Mouse (Mus musculus) limb, embryonic 14.5 days (tissue): ENCODE data around the gene Prr12. TPM values are rescaled to one million over a fixed set of nuclear protein-coding genes. Genes with fewer than 3 reads are reported as not detected.

Source experiments
- ATAC-seq: fragments of 200-750 bp; cut with Nextera tagmentation; 2 replicates; pipeline ENCODE4 v1.8.0; 2017; ENCODE audit warnings: low read depth, moderate number of reproducible peaks, moderate TSS enrichment; ENCODE audit not compliant: low FRiP score
- DNase-seq: peaks from one replicate; pipeline ENCODE4 v3.0.0-alpha.2; 2015; ENCODE audit warnings: low spot score
- H3K27ac ChIP-seq: fragments of 300-500 bp; sonication (generic); replicated peaks from 2 replicates; pipeline ENCODE4 v1.5.1; 2014; ENCODE audit warnings: low read depth, mild to moderate bottlenecking, low read length, moderate library complexity, mixed read lengths
- H3K27me3 ChIP-seq: fragments of 300-500 bp; sonication (generic); 2 replicates; pipeline ENCODE4 v1.6.1; 2014; ENCODE audit warnings: low read length, mixed read lengths; ENCODE audit not compliant: control insufficient read depth, insufficient read depth
- H3K36me3 ChIP-seq: fragments of 300-500 bp; sonication (generic); 2 replicates; pipeline ENCODE4 v1.6.1; 2014; ENCODE audit warnings: mild to moderate bottlenecking, low read length, moderate library complexity, mixed read lengths; ENCODE audit not compliant: control insufficient read depth, insufficient read depth
- H3K4me1 ChIP-seq: fragments of 300-500 bp; sonication (generic); 2 replicates; pipeline ENCODE4 v1.6.1; 2014; ENCODE audit warnings: antibody characterized with exemption, low read length, mixed read lengths; ENCODE audit not compliant: control insufficient read depth, insufficient read depth
- H3K4me2 ChIP-seq: fragments of 300-500 bp; sonication (generic); replicated peaks from 2 replicates; pipeline ENCODE4 v1.6.1; 2014; ENCODE audit warnings: low read depth, mild to moderate bottlenecking, low read length, moderate library complexity; ENCODE audit not compliant: severe bottlenecking
- H3K4me3 ChIP-seq: fragments of 300-500 bp; sonication (generic); replicated peaks from 2 replicates; pipeline ENCODE4 v1.5.1; 2014; ENCODE audit warnings: low read length
- H3K9ac ChIP-seq: fragments of 300-500 bp; sonication (generic); 2 replicates; pipeline ENCODE4 v1.6.1; 2014; ENCODE audit warnings: mild to moderate bottlenecking, low read depth, low read length, moderate library complexity; ENCODE audit not compliant: severe bottlenecking
- H3K9me3 ChIP-seq: fragments of 300-500 bp; sonication (generic); 2 replicates; pipeline ENCODE4 v1.6.1; 2016; ENCODE audit warnings: low read length; ENCODE audit not compliant: control insufficient read depth
- POLR2A ChIP-seq: fragments of 200-500 bp; IDR thresholded peaks from 2 replicates; pipeline ENCODE4 v1.8.0; 2012; ENCODE audit warnings: inconsistent platforms, mild to moderate bottlenecking, moderate library complexity, borderline replicate concordance; ENCODE audit not compliant: insufficient read depth, insufficient read length; ENCODE audit errors: extremely low read depth
- WGBS: fragments of 180-500 bp; shearing (Covaris S2); extraction: QIAGEN DNeasy Blood & Tissue Kit; methylation state at CpG from one replicate; pipeline ENCODE4 v1.1.7; 2014; 5-methylcytosine and 5-hydroxymethylcytosine counted together
- polyA plus RNA-seq, 2 experiments: library from polyadenylated mRNA; depleted of rRNA in 1 of 2; stranded (reverse) in 1 of 2; unstranded in 1 of 2; fragments of >200 nt; fragmentation: Nextera tagmentation in 1 of 2; extraction: Ambion mirVana in 1 of 2; gene quantifications; 2 replicates each; pipeline versions ENCODE4 v1.2.1 to v1.2.3; 2012 to 2014

The Prr12 gene
- polyA plus RNA-seq, 2 experiments = 16.0 to 25.2 TPM

DNA sequence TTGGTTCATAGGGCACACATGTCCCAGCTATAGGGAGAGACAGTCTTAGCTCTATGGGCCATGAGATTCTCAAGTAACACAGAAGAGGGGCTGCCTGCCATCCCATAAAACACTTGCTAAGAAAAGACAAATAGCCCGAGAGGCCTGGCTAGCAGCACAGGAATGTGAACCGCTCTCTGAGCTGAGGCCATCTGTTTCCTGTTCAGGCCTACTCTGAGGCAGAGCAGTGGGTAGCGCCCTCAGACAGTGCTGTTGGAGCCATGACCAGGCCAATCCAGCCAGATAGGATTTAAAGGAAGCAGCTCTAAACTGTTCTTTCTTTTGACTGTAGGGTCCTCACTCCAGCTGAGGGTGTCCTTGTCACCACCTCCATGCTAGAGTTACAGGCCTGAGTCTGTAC lies 48.1 kb downstream of the Prr12 start:
- no peaks in the 10 kb centered on the region for H3K27me3 ChIP-seq
- H3K4me2 ChIP-seq = no peak overlapping the region
- peaks cover 99% of the 10 kb centered on the region for H3K36me3 ChIP-seq
- H3K9me3 ChIP-seq = no peaks in the 10 kb centered on the region
- 47% methylated on average over 3 of the region's 3 CpGs for WGBS
- H3K4me1 ChIP-seq = no peaks in the 10 kb centered on the region
- H3K27ac ChIP-seq = no peak overlapping the region
- 0 out of 2 replicates have a peak overlapping the region, but pooled peaks have one; percentile 1 for H3K9ac ChIP-seq
- ATAC-seq (no peak), DNase-seq (no peak)
- no peak for TF ChIP-seq POLR2A
- no peak overlapping the region for H3K4me3 ChIP-seq

- no peak for ATAC-seq
- no peak overlapping the region for H3K4me2 ChIP-seq
- H3K9me3 ChIP-seq = no peaks in the 10 kb centered on the region
- H3K9ac ChIP-seq = no peak overlapping the region
- H3K4me3 ChIP-seq = no peak overlapping the region
- peaks cover 8% of the 10 kb centered on the region; the same call in 1 of the 2 replicates for H3K4me1 ChIP-seq
- TF ChIP-seq POLR2A = no peak
- no peak overlapping the region for H3K27ac ChIP-seq
- 90% methylated on average over 7 of the region's 7 CpGs for WGBS
- no peaks in the 10 kb centered on the region for H3K27me3 ChIP-seq
- H3K36me3 ChIP-seq = peaks cover 80% of the 10 kb centered on the region
- no peak for DNase-seq
Observed at GRCm38 (mm10) chr7:45002440-45002839, 50.2 kb downstream of the Prr12 start.

DNA sequence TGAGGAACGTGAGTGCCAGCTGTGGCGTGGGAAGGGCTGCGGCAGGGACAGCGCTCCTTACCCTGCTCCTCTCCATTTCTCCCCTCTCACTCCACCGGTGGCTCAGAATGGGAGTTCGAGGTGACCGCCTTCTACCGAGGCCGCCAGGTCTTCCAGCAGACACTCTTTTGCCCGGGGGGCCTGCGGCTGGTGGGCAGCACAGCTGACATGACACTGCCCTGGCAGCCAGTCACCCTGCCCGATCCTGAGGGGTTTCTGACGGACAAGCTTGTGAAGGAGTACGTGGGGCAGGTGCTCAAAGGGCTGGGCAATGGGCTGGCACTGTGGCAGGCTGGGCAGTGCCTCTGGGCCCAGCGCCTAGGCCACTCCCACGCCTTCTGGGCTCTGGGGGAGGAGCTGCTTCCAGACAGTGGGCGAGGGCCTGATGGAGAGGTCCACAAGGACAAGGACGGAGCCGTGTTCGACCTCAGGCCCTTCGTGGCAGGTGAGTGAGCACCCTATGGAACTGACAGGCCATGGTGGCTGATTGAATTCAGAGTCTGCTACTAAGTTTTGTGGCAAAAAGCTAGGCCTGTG lies 52.1 kb downstream of the Prr12 start:
- H3K4me2 ChIP-seq = no peak overlapping the region
- TF ChIP-seq POLR2A = no peak
- peaks cover 65% of the 10 kb centered on the region for H3K36me3 ChIP-seq
- H3K9me3 ChIP-seq = no peaks in the 10 kb centered on the region
- H3K4me1 ChIP-seq = peaks cover 15% of the 10 kb centered on the region
- H3K9ac ChIP-seq = no peak overlapping the region
- no peak for DNase-seq
- no peaks in the 10 kb centered on the region for H3K27me3 ChIP-seq
- WGBS = 84% methylated on average over 21 of the region's 21 CpGs
- no peak overlapping the region for H3K27ac ChIP-seq
- H3K4me3 ChIP-seq = no peak overlapping the region
- ATAC-seq = no peak

- Histone ChIP-seq H3K4me2 (no peak overlapping the region), H3K4me3 (no peak overlapping the region), H3K9me3 (no peaks in the 10 kb centered on the region), H3K4me1 (peaks cover 15% of the 10 kb centered on the region), H3K27ac (no peak overlapping the region), H3K9ac (no peak overlapping the region), H3K36me3 (peaks cover 65% of the 10 kb centered on the region), H3K27me3 (no peaks in the 10 kb centered on the region)
- TF ChIP-seq POLR2A = no peak
- ATAC-seq (no peak), DNase-seq (no peak)
- 78% methylated on average over 11 of the region's 11 CpGs for WGBS
Observed at GRCm38 (mm10) chr7:44999753-45000152, 52.9 kb downstream of the Prr12 start.

- Histone ChIP-seq H3K9me3 (no peaks in the 10 kb centered on the region), H3K36me3 (peaks cover 65% of the 10 kb centered on the region), H3K27ac (peak within 1 kb of the TSS; percentile 81), H3K27me3 (no peaks in the 10 kb centered on the region), H3K4me2 (peak within 1 kb of the TSS; percentile 60), H3K4me1 (peaks cover 15% of the 10 kb centered on the region), H3K4me3 (peak within 1 kb of the TSS; percentile 68), H3K9ac (peak within 1 kb of the TSS; percentile 70)
- ATAC-seq (no peak), DNase-seq (peak; percentile 44)
- TF ChIP-seq POLR2A = no peak
- 1% methylated on average over 18 of the region's 18 CpGs for WGBS
Observed at GRCm38 (mm10) chr7:44998501-44998955, 54.2 kb downstream of the Prr12 start, which contains the start of gene Bcl2l12. Gene Bcl2l12 (minus strand): TSS chr7:44998712.
